Mouse (Mus musculus) ovary, adult 10 weeks (tissue): Measurements from ENCODE around the gene Tro. TPM values are rescaled to one million over a fixed set of nuclear protein-coding genes. Genes with fewer than 3 reads are reported as not detected.

ENCODE experiments used
- polyA plus RNA-seq: library from polyadenylated mRNA; stranded (reverse); fragments of 350-450 nt; fragmentation: Illumina TruSeq; extraction: RNeasy Lipid Tissue Mini Kit (QIAGEN cat#74804); gene quantifications from one replicate; pipeline ENCODE4 v1.2.3, GENCODE M21; 2014

The Tro gene
- 14.9 TPM for polyA plus RNA-seq

DNA sequence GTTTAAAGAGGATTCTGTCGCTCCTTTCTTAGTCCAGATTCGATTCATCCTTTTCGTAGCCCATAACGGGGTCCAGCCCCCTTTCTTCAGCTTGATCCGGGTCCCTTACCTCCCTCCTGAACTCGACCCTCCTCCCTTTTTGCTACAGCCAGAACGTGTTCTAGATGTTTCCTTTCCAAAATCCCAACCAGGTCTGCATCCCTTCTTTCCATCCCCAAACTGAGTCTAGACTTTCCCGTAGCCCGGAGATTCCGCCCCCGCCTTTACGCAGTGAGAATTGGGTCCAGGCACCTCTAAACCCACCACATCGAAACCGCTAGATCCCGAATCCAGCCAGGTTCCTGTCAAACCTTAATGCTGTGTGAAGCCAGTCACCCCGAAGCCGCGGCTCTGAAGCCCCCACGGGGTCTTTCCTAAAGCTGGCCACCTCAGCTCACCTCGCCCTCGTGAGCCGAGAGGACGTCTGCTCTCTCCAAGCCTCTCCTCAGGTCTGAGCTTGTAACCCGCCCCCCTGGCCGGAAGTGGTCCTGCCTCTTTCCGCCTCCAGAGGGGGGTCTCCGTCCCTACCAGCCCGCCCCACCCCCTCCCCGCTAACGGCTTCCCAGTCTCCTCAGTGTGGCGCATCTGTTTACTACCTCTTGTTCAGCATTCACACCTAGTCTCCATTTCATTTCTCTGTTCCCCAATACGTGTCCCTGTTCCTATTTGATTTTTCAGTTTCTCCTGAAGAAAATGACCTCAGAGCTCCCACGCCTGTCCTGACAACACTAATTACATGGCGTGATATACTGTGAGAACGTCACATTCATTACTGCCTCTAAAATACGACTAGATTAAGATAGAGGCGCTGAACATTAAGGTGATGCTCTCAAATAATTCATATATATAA, at the start of gene Tro:
Tro (minus strand) TSS at position 676 of the 889 bp plus-strand sequence.

Other genes starting within 250 kb of the Tro start
- 70.1 TPM for gene Tmem29, start 198.4 kb downstream of the Tro start, polyA plus RNA-seq
- gene Alas2, start 110.2 kb downstream of the Tro start, polyA plus RNA-seq = 1.6 TPM
- 3.8 TPM for gene Pfkfb1, start 69.4 kb downstream of the Tro start, polyA plus RNA-seq
- 5.7 TPM for gene Apex2, start 67.7 kb downstream of the Tro start, polyA plus RNA-seq
- gene Maged2, start 156.8 kb upstream of the Tro start, polyA plus RNA-seq = 77.6 TPM